8 mouse cellular contexts compared by ENCODE assay signal in the genomic region with DNA sequence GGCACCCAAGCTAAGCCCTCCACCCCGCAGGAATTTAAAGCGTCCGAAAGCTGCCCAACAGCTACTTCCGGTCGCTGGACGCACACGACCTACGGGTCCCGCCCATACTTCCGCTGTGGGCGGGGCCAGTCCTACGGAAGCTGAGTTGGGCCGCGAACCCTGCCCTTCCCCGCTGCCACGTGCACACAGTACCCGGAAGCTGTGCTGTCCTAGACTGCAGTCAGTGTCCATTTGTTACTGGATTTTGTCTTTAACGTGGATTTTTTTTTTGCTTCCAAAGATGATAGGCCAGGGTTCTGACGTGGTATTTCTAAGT. TPM values are rescaled to one million over a fixed set of nuclear protein-coding genes. Genes with fewer than 3 reads are reported as not detected.
A peak's percentile ranks its signal among the peaks of the same experiment; 100 is the strongest.
DNase-seq lines count a peak whose midpoint lies in the region; ATAC-seq and TF ChIP-seq lines count a peak whose summit lies in the region.

A gene (minus strand): TSS at position 79 of the 316 bp plus-strand sequence.

- H3K27ac ChIP-seq in ES-E14 (ENCODE audit: insufficient read depth, low read depth, low read length, poor library complexity, severe bottlenecking) = peak within 1 kb of the TSS; percentile 33
- peak within 1 kb of the TSS; percentile 88 for H3K27ac ChIP-seq in forebrain, embryonic 16.5 days (ENCODE audit: low read length)
- H3K27ac ChIP-seq in layer of hippocampus, adult 2 months = peak within 1 kb of the TSS; percentile 81
- H3K27ac ChIP-seq in lung, embryonic 14.5 days (ENCODE audit: low read depth) = peak within 1 kb of the TSS; percentile 97
- peak within 1 kb of the TSS; percentile 34; the same call in 1 of the 2 replicates for H3K27ac ChIP-seq in olfactory bulb, adult 2 months (ENCODE audit: insufficient read depth, low read depth, low read length)
- peak within 1 kb of the TSS; percentile 12; the same call in 1 of the 2 replicates for H3K27ac ChIP-seq in thymus, adult 2 months (ENCODE audit: control insufficient read depth, insufficient read depth, low read length)

- no peaks in the 10 kb centered on the region for H3K27me3 ChIP-seq in forebrain, embryonic 16.5 days (replicated peaks; ENCODE audit: control insufficient read depth, insufficient read depth, low read length)
- no peaks in the 10 kb centered on the region for H3K27me3 ChIP-seq in lung, embryonic 14.5 days (ENCODE audit: insufficient read depth, low read length)
- H3K27me3 ChIP-seq in thymus, adult 2 months (ENCODE audit: control insufficient read depth, insufficient read depth, low read length) = no peaks in the 10 kb centered on the region

- peak within 1 kb of the TSS; percentile 73 to 86 for H3K4me3 ChIP-seq in ES-E14 (ENCODE audit: insufficient read depth in 1 of 2, low read depth in 1 of 2, low read length in 2 of 2, poor library complexity in 1 of 2, severe bottlenecking in 1 of 2)
- peak within 1 kb of the TSS; percentile 86 for H3K4me3 ChIP-seq in forebrain, embryonic 16.5 days (replicated peaks; ENCODE audit: low read length)
- H3K4me3 ChIP-seq in layer of hippocampus, adult 2 months = peak within 1 kb of the TSS; percentile 94
- H3K4me3 ChIP-seq in lung, embryonic 14.5 days (ENCODE audit: low read depth, low read length) = peak within 1 kb of the TSS; percentile 85
- H3K4me3 ChIP-seq in olfactory bulb, adult 2 months (ENCODE audit: insufficient read depth, low read depth, low read length) = peak within 1 kb of the TSS; percentile 65
- H3K4me3 ChIP-seq in thymus, adult 2 months (ENCODE audit: control insufficient read depth, insufficient read depth, low read length) = peak within 1 kb of the TSS; percentile 70

- under 1% methylated on average over 19 of the region's 19 CpGs for WGBS in forebrain, embryonic 16.5 days
- WGBS in lung, embryonic 14.5 days = under 1% methylated on average over 19 of the region's 19 CpGs
- under 1% methylated on average over 19 of the region's 19 CpGs for WGBS in olfactory bulb, adult 2 months
- WGBS in thymus, adult 2 months = under 1% methylated on average over 19 of the region's 19 CpGs

- peak; percentile 94 for DNase-seq in ES-E14 (ENCODE audit: low read depth, low spot score)
- DNase-seq in cerebellum, adult 11-12 months = peak; percentile 90
- peak; percentile 91 to 94 for DNase-seq in heart, postnatal 36 days
- peak; percentile 93 for DNase-seq in layer of hippocampus, adult 2 months (ENCODE audit: low spot score in 2 of 2)
- peak; percentile 99 for DNase-seq in lung, embryonic 14.5 days
- DNase-seq in thymus, adult 2 months = peak; percentile 92

- H3K4me2 ChIP-seq in forebrain, embryonic 16.5 days (ENCODE audit: low read length) = peak within 1 kb of the TSS; percentile 76
- H3K4me2 ChIP-seq in lung, embryonic 14.5 days = peak within 1 kb of the TSS; percentile 74

- TF ChIP-seq POLR2A in olfactory bulb, adult 2 months (IDR thresholded peaks at IDR 0.05; ENCODE audit: insufficient read depth, low read depth, low read length) = peak; percentile 30; the same call in 1 of the 2 replicates
- 0 out of 2 replicates have a peak, but pooled peaks have one; percentile 37 for TF ChIP-seq POLR2A in thymus, adult 2 months (IDR thresholded peaks at IDR 0.05; ENCODE audit: control insufficient read depth, extremely low read depth, insufficient read depth, low read length, poor library complexity)

- peaks cover 7% of the 10 kb centered on the region for H3K36me3 ChIP-seq in ES-E14 (ENCODE audit: control insufficient read depth, insufficient read depth, low read length, poor library complexity, severe bottlenecking)
- H3K36me3 ChIP-seq in forebrain, embryonic 16.5 days (ENCODE audit: control insufficient read depth, insufficient read depth) = peaks cover 4% of the 10 kb centered on the region
- peaks cover 21% of the 10 kb centered on the region for H3K36me3 ChIP-seq in lung, embryonic 14.5 days (ENCODE audit: insufficient read depth)
- H3K36me3 ChIP-seq in thymus, adult 2 months (ENCODE audit: control insufficient read depth, insufficient read depth, low read length) = no peaks in the 10 kb centered on the region

- H3K9ac ChIP-seq in ES-E14 (ENCODE audit: insufficient read depth, low read depth, low read length, poor library complexity, severe bottlenecking) = peak within 1 kb of the TSS; percentile 83
- peak within 1 kb of the TSS; percentile 89 for H3K9ac ChIP-seq in forebrain, embryonic 16.5 days (replicated peaks; ENCODE audit: low read depth, low read length)
- H3K9ac ChIP-seq in lung, embryonic 14.5 days = peak within 1 kb of the TSS; percentile 90

- no peak for TF ChIP-seq CTCF in layer of hippocampus, adult 2 months (conservative IDR thresholded peaks at IDR 0.05)
- no peak for TF ChIP-seq CTCF in lung, embryonic 14.5 days (IDR thresholded peaks at IDR 0.05; ENCODE audit: low read depth)
- TF ChIP-seq CTCF in olfactory bulb, adult 2 months (IDR thresholded peaks at IDR 0.05; ENCODE audit: insufficient read depth, low read depth, low read length) = no peak
- TF ChIP-seq CTCF in thymus, adult 2 months (IDR thresholded peaks at IDR 0.05; ENCODE audit: borderline replicate concordance, control insufficient read depth, extremely low read depth, insufficient read depth, low read length, poor library complexity) = no peak

- peak; percentile 99 for ATAC-seq in forebrain, embryonic 16.5 days
- ATAC-seq in lung, embryonic 14.5 days (ENCODE audit: insufficient read depth) = peak; percentile 100

- in situ Hi-C loops in ES-E14 (cut with MboI; ENCODE audit: low sequenced_read_pairs in 2 of 2, unreplicated experiment in 2 of 2) = no loop called here

- H3K4me1 ChIP-seq in ES-E14 (ENCODE audit: control insufficient read depth in 2 of 2, insufficient read depth in 2 of 2, low read length in 2 of 2, poor library complexity in 1 of 2) = peaks cover 2 to 3% of the 10 kb centered on the region in 2 experiments
- peaks cover 14% of the 10 kb centered on the region for H3K4me1 ChIP-seq in forebrain, embryonic 16.5 days (replicated peaks; ENCODE audit: control insufficient read depth, insufficient read depth, low read length)
- peaks cover 5% of the 10 kb centered on the region; the same call in 1 of the 2 replicates for H3K4me1 ChIP-seq in lung, embryonic 14.5 days (ENCODE audit: insufficient read depth)
- H3K4me1 ChIP-seq in olfactory bulb, adult 2 months (ENCODE audit: control insufficient read depth, insufficient read depth, low read length) = peaks cover 3% of the 10 kb centered on the region
- H3K4me1 ChIP-seq in thymus, adult 2 months (replicated peaks; ENCODE audit: control insufficient read depth, insufficient read depth, low read length) = peaks cover 2% of the 10 kb centered on the region

- no peaks in the 10 kb centered on the region for H3K9me3 ChIP-seq in ES-E14 (ENCODE audit: control insufficient read depth, insufficient read depth, low read depth, low read length)
- H3K9me3 ChIP-seq in forebrain, embryonic 16.5 days (ENCODE audit: control insufficient read depth, low read length) = no peaks in the 10 kb centered on the region
- no peaks in the 10 kb centered on the region for H3K9me3 ChIP-seq in lung, embryonic 14.5 days (ENCODE audit: low read depth, low read length)

- intact Hi-C loops in heart, postnatal 36 days (cut with DNase I) = loop anchor here (1.0 to 5.0 kb wide), 3 partner anchors 13 to 101 kb away; a partner anchor contains a TSS

TF ChIP-seq in ES-E14, 5 proteins besides CTCF, POLR2A, EP300 and RAD21:
- TF ChIP-seq CHD2 (IDR thresholded peaks at IDR 0.05; ENCODE audit: low read depth, low read length) (peak; percentile 44; the same call in 1 of the 2 replicates), ZNF384 (IDR thresholded peaks at IDR 0.05; ENCODE audit: low read depth, low read length) (0 out of 2 replicates have a peak, but pooled peaks have one; percentile 6), HCFC1 (IDR thresholded peaks at IDR 0.05; ENCODE audit: borderline replicate concordance, insufficient read depth, low read length) (peak; percentile 76), ZC3H11A (IDR thresholded peaks at IDR 0.05; ENCODE audit: borderline replicate concordance, low read depth, low read length) (no peak), MAFK (IDR thresholded peaks at IDR 0.05; ENCODE audit: insufficient read depth, low read depth, low read length) (no peak)

RNA-seq across cellular contexts. Expression of the gene that starts here (rescaled TPM):
- 60.0 and 83.6 TPM in 2 replicates for total RNA-seq in ES-E14 (2012; rRNA removed)
- 56.5 and 56.9 TPM in 2 replicates for polyA plus RNA-seq in forebrain, embryonic 16.5 days (2015; fragmentation: Nextera tagmentation; extraction: Ambion mirVana)
- 10 to 100 TPM; 21.1 to 22.2 TPM for total RNA-seq in heart, postnatal 36 days (2021)
- total RNA-seq in layer of hippocampus, adult 2 months (2021) = 10 to 100 TPM; 40.2 to 40.4 TPM
- polyA plus RNA-seq in lung, embryonic 14.5 days (2014; fragmentation: Nextera tagmentation; extraction: Ambion mirVana) = 99.9 and 106 TPM in 2 replicates
- not detected in 2 replicates for polyA plus RNA-seq in olfactory bulb, adult 2 months (2012; ENCODE audit: insufficient read depth, insufficient read length, low replicate concordance, missing spikeins)
- polyA plus RNA-seq in thymus, adult 2 months (2012; rRNA removed) = 19.6 and 22.0 TPM in 2 replicates

Comparison
In these comparisons a context has a peak if more than half of its experiments do, and no peak if none do; other contexts are left out.
1. Peak in every context shown above with its lines: DNase-seq, ATAC-seq, H3K4me3 ChIP-seq and H3K27ac ChIP-seq.
2. RNA of the gene that starts here (polyA plus RNA-seq): 99.9 to 106 TPM in lung, embryonic 14.5 days, 56.5 to 56.9 TPM in forebrain, embryonic 16.5 days and 19.6 to 22.0 TPM in thymus, adult 2 months; not detected in olfactory bulb, adult 2 months; every median in the first group is over 10 times any median in the second.
3. H3K27ac ChIP-seq: peak in every context shown above with its lines; median percentile 97 in lung, embryonic 14.5 days; 88 in forebrain, embryonic 16.5 days; 81 in layer of hippocampus, adult 2 months; 34 in olfactory bulb, adult 2 months; 33 in ES-E14; 12 in thymus, adult 2 months.